Mouse (Mus musculus) heart, postnatal 10 days (tissue): ENCODE results near the gene Eif2ak2. TPM values are rescaled to one million over a fixed set of nuclear protein-coding genes. Genes with fewer than 3 reads are reported as not detected.

Experiments
- DNase-seq, 2 experiments: peaks; one replicate each; pipeline ENCODE4 v3.0.0; 2021
- intact Hi-C: fragments of 180-260 bp; cut with DNase I; formaldehyde crosslinking; loops from one replicate; pipeline ENCODE4 v1.15.1; 2025
- total RNA-seq, 2 experiments: library from RNA; stranded (reverse); gene quantifications; 2 replicates each; pipeline ENCODE4 v1.2.3; 2021

The Eif2ak2 gene
- total RNA-seq, 2 experiments from 2014 or later: 13.3 to 13.9 TPM

DNA sequence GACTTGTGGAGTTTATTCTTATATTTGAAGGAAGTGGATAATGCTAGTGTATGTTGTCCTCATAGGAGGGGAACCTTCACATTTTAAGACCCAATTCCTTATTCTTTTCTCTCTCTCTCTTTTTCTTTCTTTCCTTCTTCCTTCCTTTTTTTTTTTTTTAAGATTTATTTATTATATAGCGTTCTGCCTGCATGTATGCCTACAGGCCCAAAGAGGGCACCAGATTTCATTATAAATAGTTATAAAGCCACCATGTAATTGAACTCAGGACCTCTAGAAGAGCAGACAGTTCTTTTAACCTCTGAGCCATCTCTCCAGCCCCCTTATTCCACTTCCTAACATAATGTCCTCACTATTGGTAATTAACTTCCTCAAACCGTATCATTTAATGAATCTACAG is 46.3 kb downstream of the Eif2ak2 start:
- intact Hi-C loops: loop anchor here (5.0 kb wide), 1 partner anchor 81 kb away; the partner anchor contains the start of gene Cebpzos
- DNase-seq: no peak

DNA sequence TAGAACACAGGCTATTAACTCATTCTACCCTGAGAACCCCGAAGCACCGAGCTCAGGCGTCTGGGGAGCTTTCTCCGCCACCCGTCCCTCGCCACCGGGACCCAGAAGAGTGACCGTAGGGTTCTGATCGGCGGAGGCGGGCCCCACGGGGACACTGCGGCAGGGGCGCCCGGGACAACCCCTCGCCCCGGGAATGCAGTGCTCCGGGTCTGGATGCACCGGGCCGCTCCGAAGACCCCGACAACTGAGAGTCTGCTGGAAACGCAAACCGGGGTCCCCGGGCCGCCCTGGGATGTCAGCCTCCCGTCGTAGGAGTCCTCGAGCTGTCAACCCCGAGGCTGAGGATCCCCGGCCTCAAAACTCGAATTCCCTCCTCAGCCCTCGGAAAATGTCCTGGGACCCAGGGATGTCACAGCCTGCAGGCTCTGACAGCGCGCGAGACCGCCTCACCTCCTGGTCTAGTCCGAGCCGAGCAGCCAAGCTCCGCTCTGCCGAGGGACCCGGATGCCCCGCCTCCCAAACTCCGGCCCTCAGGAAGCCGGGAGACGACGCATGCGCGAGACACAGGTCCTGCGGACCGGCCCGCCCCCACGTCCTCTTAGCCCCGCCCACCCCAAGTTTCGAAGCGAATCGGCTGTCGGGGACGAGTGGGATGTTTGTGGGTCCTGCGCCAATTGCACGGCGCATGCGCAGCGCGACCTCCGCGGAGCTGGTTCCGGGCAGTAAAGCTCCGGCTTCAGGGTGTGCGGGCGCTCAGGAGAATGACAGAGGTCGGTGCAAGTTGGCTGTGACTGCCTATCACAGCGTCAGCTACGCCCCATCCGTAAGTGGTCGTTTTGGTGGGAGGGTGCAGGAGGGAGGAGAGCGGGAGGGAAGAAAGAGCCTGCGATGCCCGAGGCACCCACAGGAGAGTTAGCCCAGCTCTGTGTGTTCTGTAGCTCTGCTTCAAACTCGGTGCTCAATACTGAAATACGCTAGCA is 47.2 kb downstream of the Eif2ak2 start, which contains the start of the genes Heatr5b and Gpatch11:
TSS of gene Heatr5b (minus strand) at position 509 of the 980 bp plus-strand sequence.
TSS of gene Gpatch11 (plus strand) at position 712 of the 980 bp plus-strand sequence.
- intact Hi-C loops: loop anchor here (5.0 kb wide), 1 partner anchor 82 kb away; the partner anchor contains the start of gene Cebpzos
- peak; percentile 99 for DNase-seq

DNA sequence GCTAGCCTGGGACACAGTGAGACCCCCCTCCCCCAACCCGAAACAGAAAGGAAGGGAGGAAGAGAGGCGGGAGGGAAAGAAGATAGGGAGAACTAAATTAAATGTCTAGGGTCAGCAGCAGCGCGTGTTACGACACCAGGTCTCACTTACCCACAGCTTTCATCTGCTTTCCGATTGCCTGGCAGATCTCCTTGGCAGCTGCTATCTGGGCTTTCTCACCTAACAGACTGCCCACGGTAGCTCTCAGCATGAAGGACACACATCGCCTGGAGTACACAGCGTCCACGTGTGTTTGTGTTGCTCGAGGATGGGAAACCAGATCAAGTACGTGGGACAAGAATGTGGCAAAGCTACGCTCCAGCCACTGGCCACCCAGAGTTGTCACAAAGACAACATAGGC is 58.0 kb downstream of the Eif2ak2 start:
- no peak for DNase-seq
- intact Hi-C loops: no loop called here

DNA sequence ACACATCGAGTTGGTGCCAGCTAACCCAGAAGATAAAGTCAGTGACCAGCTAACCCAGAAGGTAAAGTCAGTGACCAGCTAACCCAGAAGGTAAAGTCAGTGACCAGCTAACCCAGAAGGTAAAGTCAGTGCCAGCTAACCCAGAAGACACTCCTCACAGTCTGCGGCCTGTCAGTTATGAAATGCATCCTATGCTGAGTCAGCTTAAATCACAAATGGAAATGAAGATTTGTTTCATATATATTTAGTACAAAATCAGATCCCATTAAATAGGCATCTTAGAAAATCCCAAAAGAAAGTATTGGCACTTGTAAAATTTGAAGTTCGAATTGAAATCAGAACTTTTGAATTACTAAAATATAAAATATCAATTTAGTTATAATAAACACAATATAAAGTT is 72.8 kb downstream of the Eif2ak2 start:
- intact Hi-C loops: no loop called here
- DNase-seq: no peak

DNA sequence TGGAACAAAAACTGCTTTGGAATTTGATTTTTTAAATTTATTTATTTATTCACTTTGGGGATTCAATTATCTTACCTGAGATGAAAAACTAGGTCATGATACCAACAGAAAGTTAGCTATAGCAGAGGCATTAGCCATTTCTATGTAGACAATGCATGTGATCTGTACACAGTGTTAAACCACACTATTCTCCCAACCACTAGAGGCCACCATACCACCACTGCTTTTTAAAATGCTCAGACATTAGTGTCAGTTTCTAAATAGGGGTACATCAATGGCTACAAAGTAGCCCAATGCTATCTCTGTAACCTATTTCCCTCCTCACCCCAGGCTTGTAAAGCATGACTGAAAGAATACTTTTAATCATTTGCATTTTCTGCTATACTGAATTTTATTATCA is 73.4 kb downstream of the Eif2ak2 start:
- DNase-seq: peak in 1 of 2 experiments; percentile 22
- intact Hi-C loops: no loop called here

Other genes starting within 250 kb of the Eif2ak2 start
- 10 to 100 TPM; 40.1 to 42.4 TPM for gene Strn, start 145.4 kb downstream of the Eif2ak2 start, total RNA-seq
- 10 to 100 TPM; 31.7 to 35.5 TPM for gene Heatr5b, start 47.2 kb downstream of the Eif2ak2 start, total RNA-seq
- 10 to 100 TPM; 25.9 to 30.0 TPM for gene Gpatch11, start 47.0 kb downstream of the Eif2ak2 start, total RNA-seq
- gene Sult6b1, start 24.4 kb upstream of the Eif2ak2 start, total RNA-seq: not detected
- gene Cebpzos, start 33.9 kb upstream of the Eif2ak2 start, total RNA-seq: 10 to 100 TPM; 41.6 to 52.5 TPM
- 10 to 100 TPM; 19.1 to 21.0 TPM for gene Cebpz, start 54.5 kb upstream of the Eif2ak2 start, total RNA-seq
- gene Ndufaf7, start 54.6 kb upstream of the Eif2ak2 start, total RNA-seq: 10 to 100 TPM; 51.6 to 53.1 TPM
- 10 to 100 TPM; 29.4 to 30.0 TPM for gene Prkd3, start 138.2 kb upstream of the Eif2ak2 start, total RNA-seq
- 10 to 100 TPM; 13.7 to 15.9 TPM for gene Qpct, start 169.3 kb upstream of the Eif2ak2 start, total RNA-seq